Mouse (Mus musculus) bone marrow macrophage, adult 2 months (primary cell): ENCODE data around the gene Tmem260.

Experiments
- CTCF ChIP-seq: IDR thresholded peaks from 2 replicates; pipeline ENCODE4 v1.5.1; 2012; ENCODE audit warnings: low read depth, mild to moderate bottlenecking, low read length, moderate library complexity
- POLR2A ChIP-seq: IDR thresholded peaks from 2 replicates; pipeline ENCODE4 v1.6.1; 2012; ENCODE audit warnings: mild to moderate bottlenecking, low read depth, low read length, borderline replicate concordance

DNA sequence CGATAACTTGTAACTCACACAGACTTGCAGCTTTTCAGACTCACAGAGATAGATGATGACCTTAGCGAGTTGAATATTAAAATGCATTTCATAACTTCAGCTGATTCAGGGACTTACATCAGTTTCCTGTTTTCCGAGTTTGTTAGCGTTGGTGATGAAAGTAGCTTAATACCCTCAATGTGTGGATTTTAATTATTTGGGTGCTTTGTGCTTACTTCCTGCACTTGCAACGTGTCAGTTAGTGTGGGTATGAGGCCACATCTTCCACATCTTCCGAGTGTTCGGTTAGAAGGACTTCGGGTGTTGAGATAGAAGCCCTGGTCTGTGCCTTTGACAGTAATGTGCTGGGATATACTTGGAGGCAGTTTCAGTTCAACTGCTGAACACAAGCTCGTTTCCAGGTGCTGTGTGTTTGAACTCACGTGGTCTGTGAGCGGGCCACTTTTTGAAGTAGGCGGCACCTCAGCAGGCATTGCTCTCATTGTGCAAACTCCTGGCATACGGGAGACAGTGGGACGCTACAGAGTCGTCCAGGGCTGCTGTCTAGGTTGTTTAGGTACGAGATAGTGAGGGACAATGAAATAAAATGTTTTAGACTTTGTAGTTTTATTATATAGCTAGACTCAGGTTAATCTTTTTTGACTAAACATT lies 11.5 kb downstream of the Tmem260 start:
- no peak for TF ChIP-seq CTCF
- TF ChIP-seq POLR2A: no peak
